Mouse (Mus musculus) embryonic facial prominence, embryonic 14.5 days (tissue): Measurements from ENCODE around the gene Ppp6r1. TPM values are rescaled to one million over a fixed set of nuclear protein-coding genes. Genes with fewer than 3 reads are reported as not detected.

ENCODE experiments used
- ATAC-seq: fragments of 200-750 bp; cut with Nextera tagmentation; 2 replicates; pipeline ENCODE4 v1.8.0; 2017; ENCODE audit warnings: low read depth, moderate number of reproducible peaks, moderate TSS enrichment
- DNase-seq: peaks from one replicate; pipeline ENCODE4 v3.0.0-alpha.2; 2015; ENCODE audit warnings: low spot score
- H3K27ac ChIP-seq: fragments of 300-500 bp; sonication (generic); replicated peaks from 2 replicates; pipeline ENCODE4 v1.5.1; 2014; ENCODE audit warnings: low read depth, mild to moderate bottlenecking, low read length, moderate library complexity
- H3K27me3 ChIP-seq: fragments of 300-500 bp; sonication (generic); replicated peaks from 2 replicates; pipeline ENCODE4 v1.6.1; 2014; ENCODE audit warnings: low read length; ENCODE audit not compliant: control insufficient read depth, insufficient read depth
- H3K36me3 ChIP-seq: fragments of 300-500 bp; sonication (generic); 2 replicates; pipeline ENCODE4 v1.6.1; 2014; ENCODE audit warnings: low read length, mixed read lengths; ENCODE audit not compliant: control insufficient read depth, insufficient read depth
- H3K4me1 ChIP-seq: fragments of 300-500 bp; sonication (generic); 2 replicates; pipeline ENCODE4 v1.6.1; 2014; ENCODE audit warnings: antibody characterized with exemption, low read length; ENCODE audit not compliant: control insufficient read depth, insufficient read depth
- H3K4me2 ChIP-seq: fragments of 300-500 bp; sonication (generic); 2 replicates; pipeline ENCODE4 v1.6.1; 2014; ENCODE audit warnings: low read depth, mild to moderate bottlenecking, low read length, moderate library complexity, mixed read lengths
- H3K4me3 ChIP-seq: fragments of 300-500 bp; sonication (generic); 2 replicates; pipeline ENCODE4 v1.5.1; 2014; ENCODE audit warnings: low read depth, mild to moderate bottlenecking, low read length
- H3K9ac ChIP-seq: fragments of 300-500 bp; sonication (generic); 2 replicates; pipeline ENCODE4 v1.6.1; 2014; ENCODE audit warnings: low read depth, mild to moderate bottlenecking, low read length, moderate library complexity, mixed read lengths
- H3K9me3 ChIP-seq: fragments of 300-500 bp; sonication (generic); 2 replicates; pipeline ENCODE4 v1.6.1; 2016; ENCODE audit warnings: low read length; ENCODE audit not compliant: control insufficient read depth
- WGBS: fragments of 180-500 bp; shearing (Covaris S2); extraction: QIAGEN DNeasy Blood & Tissue Kit; methylation state at CpG from one replicate; pipeline ENCODE4 v1.1.7; 2014; 5-methylcytosine and 5-hydroxymethylcytosine counted together
- polyA plus RNA-seq: library from polyadenylated mRNA; unstranded; fragments of >200 nt; fragmentation: Nextera tagmentation; extraction: Ambion mirVana; gene quantifications from 2 replicates; pipeline ENCODE4 v1.2.1, GENCODE M21; 2014

Gene Ppp6r1
- 7.1 and 7.7 TPM in 2 replicates for polyA plus RNA-seq

GRCm38 (mm10) chr7:4658912-4659551 is at the start of gene Ppp6r1:
Ppp6r1 (minus strand) TSS chr7:4659019.
- H3K4me2 ChIP-seq: peak within 1 kb of the TSS; percentile 81
- WGBS: 0% methylated on average over 42 of the region's 54 CpGs

GRCm38 (mm10) chr7:4705098-4705497 is 46.3 kb upstream of the Ppp6r1 start:
- no peak overlapping the region for H3K4me3 ChIP-seq
- H3K4me2 ChIP-seq: no peak overlapping the region
- H3K27ac ChIP-seq: no peak overlapping the region
- DNase-seq (no peak), ATAC-seq (no peak)
- WGBS: 44% methylated on average over 18 of the region's 18 CpGs
- H3K36me3 ChIP-seq: peaks cover 84% of the 10 kb centered on the region
- H3K4me1 ChIP-seq: no peaks in the 10 kb centered on the region
- no peak overlapping the region for H3K9ac ChIP-seq
- no peaks in the 10 kb centered on the region for H3K27me3 ChIP-seq
- no peaks in the 10 kb centered on the region for H3K9me3 ChIP-seq

More at GRCm38 (mm10) chr7:4658912-4659551, at the start of gene Ppp6r1:
- Histone ChIP-seq H3K9ac (peak within 1 kb of the TSS; percentile 92), H3K9me3 (no peaks in the 10 kb centered on the region), H3K36me3 (peaks cover 15% of the 10 kb centered on the region; the same call in 1 of the 2 replicates), H3K4me3 (peak within 1 kb of the TSS; percentile 81), H3K4me1 (peaks cover 21% of the 10 kb centered on the region), H3K27ac (peak within 1 kb of the TSS; percentile 98), H3K27me3 (no peaks in the 10 kb centered on the region)
- peak; percentile 99 for DNase-seq
- peak; percentile 98 for ATAC-seq

- no peak overlapping the region for H3K4me3 ChIP-seq
- H3K27me3 ChIP-seq: no peaks in the 10 kb centered on the region
- DNase-seq (no peak), ATAC-seq (no peak)
- no peaks in the 10 kb centered on the region for H3K9me3 ChIP-seq
- 96% methylated on average over 7 of the region's 7 CpGs for WGBS
- peaks cover 80% of the 10 kb centered on the region for H3K36me3 ChIP-seq
- no peak overlapping the region for H3K9ac ChIP-seq
- H3K4me1 ChIP-seq: no peaks in the 10 kb centered on the region
- H3K4me2 ChIP-seq: no peak overlapping the region
- no peak overlapping the region for H3K27ac ChIP-seq
These were observed 44.4 kb upstream of the Ppp6r1 start for GRCm38 (mm10) chr7:4703195-4703594.

GRCm38 (mm10) chr7:4702334-4702733 is 43.5 kb upstream of the Ppp6r1 start:
- DNase-seq (no peak), ATAC-seq (peak; percentile 56; the same call in 1 of the 2 replicates)
- H3K9ac ChIP-seq: 0 out of 2 replicates have a peak overlapping the region, but pooled peaks have one; percentile 1
- H3K4me3 ChIP-seq: no peak overlapping the region
- H3K27ac ChIP-seq: no peak overlapping the region
- no peak overlapping the region for H3K4me2 ChIP-seq
- WGBS: 37% methylated on average over 8 of the region's 8 CpGs
- H3K9me3 ChIP-seq: no peaks in the 10 kb centered on the region
- H3K36me3 ChIP-seq: peaks cover 79% of the 10 kb centered on the region
- no peaks in the 10 kb centered on the region for H3K27me3 ChIP-seq
- H3K4me1 ChIP-seq: no peaks in the 10 kb centered on the region

- DNase-seq: no peak
- Histone ChIP-seq H3K9ac (no peak overlapping the region), H3K27me3 (no peaks in the 10 kb centered on the region), H3K4me1 (no peaks in the 10 kb centered on the region), H3K27ac (no peak overlapping the region), H3K36me3 (peaks cover 48% of the 10 kb centered on the region), H3K9me3 (no peaks in the 10 kb centered on the region), H3K4me3 (no peak overlapping the region), H3K4me2 (no peak overlapping the region)
- ATAC-seq: no peak
- WGBS: 83% methylated on average over 6 of the region's 6 CpGs
These were observed 34.2 kb upstream of the Ppp6r1 start for GRCm38 (mm10) chr7:4693004-4693403.

GRCm38 (mm10) chr7:4690951-4691653 is 32.3 kb upstream of the Ppp6r1 start:
- no peaks in the 10 kb centered on the region for H3K4me1 ChIP-seq
- peak; percentile 69 for ATAC-seq
- H3K27ac ChIP-seq: peak overlapping the region; percentile 90
- no peaks in the 10 kb centered on the region for H3K27me3 ChIP-seq
- peak overlapping the region; percentile 86 for H3K4me3 ChIP-seq
- peaks cover 34% of the 10 kb centered on the region for H3K36me3 ChIP-seq
- peak overlapping the region; percentile 77 for H3K4me2 ChIP-seq
- no peak for DNase-seq
- H3K9me3 ChIP-seq: no peaks in the 10 kb centered on the region
- peak overlapping the region; percentile 99 for H3K9ac ChIP-seq
- WGBS: 2% methylated on average over 19 of the region's 35 CpGs

- Histone ChIP-seq H3K4me1 (no peaks in the 10 kb centered on the region), H3K27ac (peak within 1 kb of the TSS; percentile 90), H3K9me3 (no peaks in the 10 kb centered on the region), H3K9ac (peak within 1 kb of the TSS; percentile 99), H3K36me3 (peaks cover 26% of the 10 kb centered on the region), H3K4me2 (peak within 1 kb of the TSS; percentile 77), H3K27me3 (no peaks in the 10 kb centered on the region), H3K4me3 (peak within 1 kb of the TSS; percentile 86)
- peak; percentile 83 for ATAC-seq
- peak; percentile 92 for DNase-seq
- 2% methylated on average over 6 of the region's 18 CpGs for WGBS
These were observed 31.6 kb upstream of the Ppp6r1 start, which contains the start of gene Brsk1 for GRCm38 (mm10) chr7:4690387-4690786. Brsk1 (plus strand) TSS chr7:4690604.

GRCm38 (mm10) chr7:4684632-4685417 is 26.0 kb upstream of the Ppp6r1 start, which contains the start of gene Hspbp1:
Hspbp1 (minus strand) TSS chr7:4685068.
- 2% methylated on average over 32 of the region's 32 CpGs for WGBS
- peak within 1 kb of the TSS; percentile 64 for H3K4me3 ChIP-seq

More at GRCm38 (mm10) chr7:4684632-4685417, 26.0 kb upstream of the Ppp6r1 start, which contains the start of gene Hspbp1:
- H3K27me3 ChIP-seq: no peaks in the 10 kb centered on the region
- peak within 1 kb of the TSS; percentile 59 for H3K9ac ChIP-seq
- H3K27ac ChIP-seq: peak within 1 kb of the TSS; percentile 64
- peaks cover 16% of the 10 kb centered on the region for H3K36me3 ChIP-seq
- peaks cover 6% of the 10 kb centered on the region for H3K4me1 ChIP-seq
- DNase-seq (peak; percentile 99), ATAC-seq (peak; percentile 99)
- H3K9me3 ChIP-seq: no peaks in the 10 kb centered on the region
- H3K4me2 ChIP-seq: peak within 1 kb of the TSS; percentile 76
